Mouse (Mus musculus) small intestine, adult 2 months (tissue): ENCODE measurements at regions not wholly inside any gene's neighbourhood (a gene's known extent, or its start where the extent isn't known, plus 50 kb on each side); places are given as distances from the start of the nearest gene placed in this dataset.

Experiments
- CTCF ChIP-seq: fragments of 200-500 bp; IDR thresholded peaks from 2 replicates; pipeline ENCODE4 v1.5.1; 2012; ENCODE audit warnings: low read depth, mild to moderate bottlenecking, control low read depth, inconsistent platforms, low read length, moderate library complexity, mixed read lengths; ENCODE audit not compliant: insufficient replicate concordance, insufficient read length; ENCODE audit errors: extremely low read depth
- POLR2A ChIP-seq: fragments of 200-500 bp; IDR thresholded peaks from 2 replicates; pipeline ENCODE4 v1.6.1; 2012; ENCODE audit warnings: low read depth, mild to moderate bottlenecking, control low read depth, inconsistent platforms, low read length, moderate library complexity

DNA sequence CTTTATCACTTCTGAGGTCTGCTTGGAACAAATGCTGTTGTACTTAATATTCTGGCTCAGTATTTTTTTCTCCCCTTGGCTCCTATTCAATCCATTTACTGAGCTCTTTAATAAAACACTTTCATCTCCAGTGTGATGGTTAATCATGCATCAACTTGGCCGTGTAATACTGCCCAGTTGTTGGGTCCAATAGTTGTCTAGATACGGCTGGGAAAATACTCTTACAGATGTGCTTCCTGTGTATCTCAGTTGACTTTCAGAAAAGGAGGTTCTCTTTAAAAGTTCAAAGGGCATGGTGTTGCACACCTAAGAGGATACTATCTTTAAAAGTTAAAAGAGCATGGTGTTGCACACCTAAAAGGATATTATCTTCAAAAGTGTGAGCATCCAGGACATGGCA lies 226.8 kb downstream of the Foxo1 start:
- TF ChIP-seq CTCF (no peak), POLR2A (no peak)
